Mouse (Mus musculus) liver, adult 2 months (tissue): Measurements from ENCODE around the gene Psma6. TPM values are rescaled to one million over a fixed set of nuclear protein-coding genes. Genes with fewer than 3 reads are reported as not detected.

Experiments used
- DNase-seq: peaks from one replicate; pipeline ENCODE4 v3.0.0-alpha.2; 2011; ENCODE audit warnings: low read depth, low spot score; ENCODE audit errors: extremely low read depth
- H3K27ac ChIP-seq: fragments of 200-500 bp; replicated peaks from 2 replicates; pipeline ENCODE4 v1.5.1; 2012; ENCODE audit warnings: low read depth, mild to moderate bottlenecking, control low read depth, inconsistent platforms, low read length; ENCODE audit not compliant: insufficient read depth
- H3K27me3 ChIP-seq: fragments of 200-500 bp; 2 replicates; pipeline ENCODE4 v1.6.1; 2012; ENCODE audit warnings: mild to moderate bottlenecking, moderate library complexity, low read length, inconsistent platforms; ENCODE audit not compliant: control insufficient read depth, insufficient read depth
- H3K36me3 ChIP-seq: fragments of 200-500 bp; 2 replicates; pipeline ENCODE4 v1.6.1; 2012; ENCODE audit warnings: low read length, inconsistent platforms; ENCODE audit not compliant: control insufficient read depth, insufficient read depth
- H3K4me1 ChIP-seq: fragments of 200-500 bp; 2 replicates; pipeline ENCODE4 v1.6.1; 2011; ENCODE audit warnings: low read length; ENCODE audit not compliant: control insufficient read depth, insufficient read depth
- H3K4me3 ChIP-seq: fragments of 200-500 bp; 2 replicates; pipeline ENCODE4 v1.5.1; 2011; ENCODE audit warnings: low read depth, mild to moderate bottlenecking, control low read depth, low read length, moderate library complexity; ENCODE audit not compliant: insufficient read depth
- H3K79me2 ChIP-seq: fragments of 200-500 bp; 2 replicates; pipeline ENCODE4 v1.6.1; 2012; ENCODE audit warnings: inconsistent platforms, mild to moderate bottlenecking, low read length, moderate library complexity; ENCODE audit not compliant: control insufficient read depth, insufficient read depth
- H3K9ac ChIP-seq: fragments of 200-500 bp; 2 replicates; pipeline ENCODE4 v1.6.1; 2012; ENCODE audit warnings: low read depth, mild to moderate bottlenecking, control low read depth, inconsistent platforms, low read length
- CTCF ChIP-seq: fragments of 200-500 bp; IDR thresholded peaks from 2 replicates; pipeline ENCODE4 v1.5.1; 2011; ENCODE audit warnings: low read depth, low read length, control low read depth
- POLR2A ChIP-seq: fragments of 200-500 bp; IDR thresholded peaks from 2 replicates; pipeline ENCODE4 v1.6.1; 2011; ENCODE audit warnings: low read length, control low read depth; ENCODE audit not compliant: insufficient read depth; ENCODE audit errors: extremely low read depth
- WGBS: fragments of 180-500 bp; shearing (Covaris S2); methylation state at CpG from one replicate; pipeline ENCODE4 v1.1.7; 2018; 5-methylcytosine and 5-hydroxymethylcytosine counted together
- polyA plus RNA-seq: library from polyadenylated mRNA; depleted of rRNA; stranded (reverse); fragments of >200 nt; gene quantifications from 2 replicates; pipeline ENCODE4 v1.2.3, GENCODE M21; 2012
- total RNA-seq: library from RNA; depleted of rRNA; stranded (reverse); fragments of >200 nt; gene quantifications from 2 replicates; pipeline ENCODE4 v1.2.3, GENCODE M21; 2014

The Psma6 gene
- total and polyA plus RNA-seq, 2 experiments = 51.5 to 132 TPM

- DNase-seq = no peak
- Histone ChIP-seq H3K4me1 (peaks cover 3% of the 10 kb centered on the region; the same call in 1 of the 2 replicates), H3K27ac (no peak overlapping the region), H3K9ac (no peak overlapping the region), H3K79me2 (no peaks in the 10 kb centered on the region), H3K36me3 (no peaks in the 10 kb centered on the region), H3K27me3 (no peaks in the 10 kb centered on the region), H3K4me3 (no peak overlapping the region; the same call in 1 of the 2 replicates)
- no peak for TF ChIP-seq POLR2A
- TF ChIP-seq CTCF = no peak
- WGBS = 54% methylated on average over 16 of the region's 16 CpGs
Observed at GRCm38 (mm10) chr12:55450421-55450820, 66.4 kb downstream of the Psma6 start.

- TF ChIP-seq POLR2A (no peak), CTCF (no peak)
- Histone ChIP-seq H3K36me3 (no peaks in the 10 kb centered on the region), H3K79me2 (no peaks in the 10 kb centered on the region), H3K4me1 (peaks cover 3% of the 10 kb centered on the region; the same call in 1 of the 2 replicates), H3K27ac (no peak overlapping the region), H3K9ac (no peak overlapping the region), H3K27me3 (no peaks in the 10 kb centered on the region), H3K4me3 (no peak overlapping the region)
- whole genome bisulfite sequencing = 80% methylated on average over 5 of the region's 5 CpGs
- DNase-seq = peak; percentile 30
Observed at GRCm38 (mm10) chr12:55452839-55453238, 68.8 kb downstream of the Psma6 start.

GRCm38 (mm10) chr12:55453924-55454323 lies 69.9 kb downstream of the Psma6 start:
- WGBS = 83% methylated on average over 4 of the region's 4 CpGs
- no peak overlapping the region for H3K27ac ChIP-seq
- no peak overlapping the region for H3K9ac ChIP-seq
- H3K79me2 ChIP-seq = no peaks in the 10 kb centered on the region
- no peaks in the 10 kb centered on the region for H3K36me3 ChIP-seq
- 0 out of 2 replicates have a peak, but pooled peaks cover 3% of the 10 kb centered on the region for H3K4me1 ChIP-seq
- DNase-seq = no peak
- no peak overlapping the region for H3K4me3 ChIP-seq
- no peaks in the 10 kb centered on the region for H3K27me3 ChIP-seq
- TF ChIP-seq POLR2A (no peak), CTCF (no peak)

GRCm38 (mm10) chr12:55455206-55455605 lies 71.2 kb downstream of the Psma6 start:
- Histone ChIP-seq H3K79me2 (no peaks in the 10 kb centered on the region), H3K27me3 (no peaks in the 10 kb centered on the region), H3K4me3 (no peak overlapping the region), H3K36me3 (no peaks in the 10 kb centered on the region), H3K27ac (no peak overlapping the region), H3K9ac (no peak overlapping the region), H3K4me1 (peaks cover 7% of the 10 kb centered on the region; the same call in 1 of the 2 replicates)
- WGBS = 91% methylated on average over 10 of the region's 10 CpGs
- DNase-seq = no peak
- no peak for TF ChIP-seq POLR2A
- no peak for TF ChIP-seq CTCF

GRCm38 (mm10) chr12:55456136-55456535 lies 72.1 kb downstream of the Psma6 start:
- Histone ChIP-seq H3K27me3 (no peaks in the 10 kb centered on the region), H3K4me1 (peaks cover 7% of the 10 kb centered on the region), H3K36me3 (no peaks in the 10 kb centered on the region), H3K79me2 (no peaks in the 10 kb centered on the region), H3K4me3 (no peak overlapping the region), H3K9ac (no peak overlapping the region), H3K27ac (no peak overlapping the region)
- DNase-seq = no peak
- TF ChIP-seq CTCF = no peak
- TF ChIP-seq POLR2A = no peak
- WGBS = 92% methylated on average over 3 of the region's 3 CpGs

GRCm38 (mm10) chr12:55456893-55457292 lies 72.9 kb downstream of the Psma6 start:
- no peak overlapping the region for H3K27ac ChIP-seq
- no peak for TF ChIP-seq CTCF
- no peak for TF ChIP-seq POLR2A
- no peak overlapping the region for H3K9ac ChIP-seq
- no peaks in the 10 kb centered on the region for H3K36me3 ChIP-seq
- no peaks in the 10 kb centered on the region for H3K79me2 ChIP-seq
- H3K27me3 ChIP-seq = no peaks in the 10 kb centered on the region
- no peak overlapping the region for H3K4me3 ChIP-seq
- peaks cover 10% of the 10 kb centered on the region for H3K4me1 ChIP-seq
- WGBS = 95% methylated on average over 5 of the region's 5 CpGs
- no peak for DNase-seq
